Mouse (Mus musculus) heart, embryonic 14.5 days (tissue): ENCODE measurements around the gene Med29. TPM values are rescaled to one million over a fixed set of nuclear protein-coding genes. Genes with fewer than 3 reads are reported as not detected.
A peak's percentile ranks its signal among the peaks of the same experiment; 100 is the strongest.

Source experiments
- ATAC-seq: fragments of 200-750 bp; cut with Nextera tagmentation; 2 replicates; pipeline ENCODE4 v1.8.0; 2017; ENCODE audit warnings: low read depth, moderate TSS enrichment; ENCODE audit not compliant: insufficient number of reproducible peaks, insufficient read depth, low FRiP score
- H3K27ac ChIP-seq, 2 experiments: fragments of 200-500 bp in 1 of 2; fragments of 300-500 bp in 1 of 2; sonication (generic) in 1 of 2; replicated peaks in 1 of 2; 2 replicates each; pipeline ENCODE4 v1.5.1; 2012 to 2014; ENCODE audit warnings: low read depth in 2 of 2, low read length in 2 of 2, control low read depth in 1 of 2, mild to moderate bottlenecking in 1 of 2, mixed read lengths in 1 of 2; ENCODE audit not compliant: control insufficient read depth in 1 of 2, insufficient read depth in 1 of 2
- H3K27me3 ChIP-seq: fragments of 300-500 bp; sonication (generic); 2 replicates; pipeline ENCODE4 v1.6.1; 2014; ENCODE audit warnings: mild to moderate bottlenecking, low read length, control low read depth; ENCODE audit not compliant: control insufficient read depth, insufficient read depth
- H3K36me3 ChIP-seq: fragments of 300-500 bp; sonication (generic); 2 replicates; pipeline ENCODE4 v1.6.1; 2014; ENCODE audit warnings: mild to moderate bottlenecking, control low read depth, low read length, mixed read lengths; ENCODE audit not compliant: control insufficient read depth, insufficient read depth
- H3K4me1 ChIP-seq, 2 experiments: fragments of 200-500 bp in 1 of 2; fragments of 300-500 bp in 1 of 2; sonication (generic) in 1 of 2; 2 replicates each; pipeline ENCODE4 v1.6.1; 2012 to 2014; ENCODE audit warnings: low read length in 2 of 2, control low read depth in 1 of 2, mixed read lengths in 1 of 2; ENCODE audit not compliant: control insufficient read depth in 2 of 2, insufficient read depth in 2 of 2
- H3K4me2 ChIP-seq: fragments of 300-500 bp; sonication (generic); 2 replicates; pipeline ENCODE4 v1.6.1; 2014; ENCODE audit warnings: mild to moderate bottlenecking, low read length
- H3K4me3 ChIP-seq, 2 experiments: fragments of 200-500 bp in 1 of 2; fragments of 300-500 bp in 1 of 2; sonication (generic) in 1 of 2; 2 replicates each; pipeline ENCODE4 v1.5.1; 2012 to 2014; ENCODE audit warnings: low read length in 2 of 2, mild to moderate bottlenecking in 2 of 2, control low read depth in 1 of 2, low read depth in 1 of 2, moderate library complexity in 1 of 2; ENCODE audit not compliant: control insufficient read depth in 1 of 2, insufficient read depth in 1 of 2
- H3K9ac ChIP-seq: fragments of 300-500 bp; sonication (generic); 2 replicates; pipeline ENCODE4 v1.6.1; 2014; ENCODE audit warnings: mild to moderate bottlenecking, low read length
- H3K9me3 ChIP-seq: fragments of 300-500 bp; sonication (generic); 2 replicates; pipeline ENCODE4 v1.6.1; 2016; ENCODE audit warnings: low read length, control low read depth; ENCODE audit not compliant: control insufficient read depth
- WGBS: fragments of 180-500 bp; shearing (Covaris S2); extraction: QIAGEN DNeasy Blood & Tissue Kit; methylation state at CpG from one replicate; pipeline ENCODE4 v1.1.7; 2014; 5-methylcytosine and 5-hydroxymethylcytosine counted together
- polyA plus RNA-seq: library from polyadenylated mRNA; unstranded; fragments of >200 nt; fragmentation: Nextera tagmentation; extraction: Ambion mirVana; gene quantifications from 2 replicates; pipeline ENCODE4 v1.2.1, GENCODE M21; 2014

Gene Med29
- polyA plus RNA-seq, 1 experiment from 2014 or later, result 57.7 TPM

DNA sequence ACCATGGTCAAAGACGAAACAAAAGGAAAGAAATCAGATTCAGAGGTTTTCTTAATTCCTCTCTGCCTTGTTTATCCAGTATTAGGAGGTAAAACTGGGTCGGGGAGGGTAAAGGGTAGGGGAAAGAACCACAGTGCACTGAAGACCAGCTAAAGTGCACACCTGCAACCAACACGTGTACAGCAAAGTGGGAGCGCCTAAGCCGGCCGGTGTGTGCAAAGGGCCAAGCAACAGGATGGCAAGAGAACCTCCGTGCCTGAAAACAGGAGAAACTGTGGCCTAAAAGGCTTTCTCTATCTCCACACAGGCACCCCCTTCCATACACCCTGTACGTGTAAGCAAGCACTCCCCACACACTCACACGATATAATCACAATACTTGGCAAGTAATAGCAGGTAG is 7.3 kb downstream of the Med29 start:
- Histone ChIP-seq H3K4me3 (no peak overlapping the region), H3K9me3 (no peaks in the 10 kb centered on the region), H3K27ac (no peak overlapping the region), H3K4me1 (peaks cover 32 to 35% of the 10 kb centered on the region in 2 experiments), H3K4me2 (no peak overlapping the region), H3K27me3 (no peaks in the 10 kb centered on the region), H3K9ac (no peak overlapping the region), H3K36me3 (peaks cover 42% of the 10 kb centered on the region)
- WGBS, result 87% methylated on average over 9 of the region's 9 CpGs
- ATAC-seq, result no peak

DNA sequence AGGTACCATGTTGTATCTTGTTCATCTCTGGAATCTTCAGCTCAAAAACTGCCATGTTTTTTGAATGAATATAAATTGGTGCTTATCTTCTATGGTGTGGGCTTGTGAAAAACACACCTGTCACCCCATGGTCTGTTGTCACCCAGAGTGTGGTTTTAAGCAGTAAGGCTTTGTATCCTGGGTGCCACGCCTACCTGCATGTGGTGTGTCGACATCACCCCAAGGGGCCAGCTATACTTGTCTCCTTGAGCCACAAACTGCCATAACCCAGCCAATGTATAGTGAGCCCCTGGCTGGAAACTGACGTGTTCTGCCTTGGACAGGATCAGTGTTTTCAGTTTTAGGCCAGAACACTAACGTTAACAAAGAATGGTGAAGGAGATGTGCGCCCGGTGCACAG is 8.3 kb downstream of the Med29 start:
- Histone ChIP-seq H3K27ac (no peak overlapping the region), H3K4me3 (no peak overlapping the region), H3K4me1 (peaks cover 36 to 44% of the 10 kb centered on the region in 2 experiments), H3K9ac (no peak overlapping the region), H3K4me2 (no peak overlapping the region), H3K36me3 (peaks cover 32% of the 10 kb centered on the region), H3K9me3 (no peaks in the 10 kb centered on the region), H3K27me3 (no peaks in the 10 kb centered on the region)
- ATAC-seq, result no peak
- 87% methylated on average over 6 of the region's 6 CpGs for WGBS

DNA sequence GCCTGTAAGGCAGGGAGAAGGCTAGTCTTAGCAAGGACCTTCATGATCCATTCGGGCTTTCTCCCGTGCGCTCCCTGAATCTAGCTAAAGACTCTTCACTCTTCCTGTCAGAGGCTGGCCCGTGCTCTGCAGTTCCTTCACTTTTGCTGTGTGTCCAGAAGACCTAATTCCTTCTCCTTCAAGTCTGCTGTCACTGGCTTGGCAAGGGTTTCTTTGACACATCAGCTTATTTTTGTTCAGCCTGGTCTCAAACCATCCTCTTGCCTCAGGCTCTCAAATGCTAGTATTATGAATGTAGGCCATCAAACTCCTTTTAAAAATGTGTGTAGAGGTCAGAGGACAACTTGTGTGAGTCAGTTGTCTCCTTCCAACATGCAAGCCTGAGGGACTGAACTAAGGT is 8.9 kb downstream of the Med29 start:
- peak overlapping the region; percentile 97 to 100 for H3K27ac ChIP-seq
- peaks cover 36 to 44% of the 10 kb centered on the region in 2 experiments for H3K4me1 ChIP-seq
- no peaks in the 10 kb centered on the region for H3K9me3 ChIP-seq
- peaks cover 26% of the 10 kb centered on the region for H3K36me3 ChIP-seq
- H3K4me3 ChIP-seq, result no peak overlapping the region
- H3K4me2 ChIP-seq, result no peak overlapping the region
- no peak overlapping the region for H3K9ac ChIP-seq
- ATAC-seq, result no peak
- WGBS, result 59% methylated on average over 4 of the region's 4 CpGs
- no peaks in the 10 kb centered on the region for H3K27me3 ChIP-seq

DNA sequence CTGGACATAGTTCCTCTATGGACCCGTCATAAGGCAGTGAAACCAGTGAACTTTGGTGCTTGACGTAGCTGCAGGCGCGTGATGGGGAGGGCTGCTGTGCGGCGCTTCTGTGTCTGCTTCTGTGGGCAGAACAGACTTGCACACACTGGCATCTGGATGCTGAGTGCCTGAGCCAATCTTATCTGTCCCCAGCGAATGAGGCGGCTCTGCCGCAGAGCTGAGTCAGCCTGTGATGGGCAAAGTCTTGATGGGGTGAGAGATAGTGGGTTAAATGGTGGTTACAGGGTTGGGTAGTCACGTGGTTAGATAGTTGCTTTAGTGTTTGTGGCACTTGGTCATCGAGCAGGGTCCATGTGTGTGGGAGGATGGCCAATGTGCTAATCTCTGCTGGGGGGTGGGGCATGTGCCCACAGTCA is 9.5 kb downstream of the Med29 start:
- Histone ChIP-seq H3K4me2 (peak overlapping the region; percentile 76), H3K27ac (peak overlapping the region; percentile 97 to 100), H3K9me3 (no peaks in the 10 kb centered on the region), H3K4me1 (peaks cover 37 to 48% of the 10 kb centered on the region in 2 experiments), H3K4me3 (peak overlapping the region in 1 of 2 experiments; percentile 41; a peak in 2 of 4 replicates), H3K9ac (peak overlapping the region; percentile 82), H3K36me3 (peaks cover 20% of the 10 kb centered on the region), H3K27me3 (no peaks in the 10 kb centered on the region)
- ATAC-seq, result peak; percentile 9; the same call in 1 of the 2 replicates
- 9% methylated on average over 11 of the region's 11 CpGs for WGBS

DNA sequence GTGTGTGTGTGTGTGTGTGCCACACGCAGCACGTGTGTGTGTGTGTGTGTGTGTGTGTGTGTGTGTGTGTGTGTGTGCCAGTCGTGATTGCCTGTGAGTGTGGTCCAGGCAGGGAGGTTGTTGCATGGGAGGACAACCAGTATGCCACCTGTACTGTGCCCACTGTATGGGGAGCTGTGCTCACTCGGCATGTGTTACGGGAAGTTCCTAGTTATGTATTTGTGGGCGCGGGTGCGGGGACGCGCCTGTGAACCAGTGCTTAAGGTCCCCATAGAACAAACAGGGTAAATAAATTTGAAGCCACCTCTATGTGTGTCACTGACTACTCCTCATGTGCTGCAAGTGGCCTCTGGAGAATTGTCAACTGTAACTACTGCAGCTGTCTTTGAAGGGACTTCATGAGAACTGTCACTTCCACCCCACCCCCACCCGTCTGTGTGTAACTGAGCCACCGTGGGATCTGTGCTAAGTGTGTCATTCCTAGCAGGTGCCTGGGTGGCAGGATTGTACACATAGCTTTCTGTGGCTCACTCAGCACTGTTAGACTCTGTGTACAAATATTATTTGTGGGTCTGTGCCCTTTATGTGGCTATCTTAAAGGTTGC is 10.1 kb downstream of the Med29 start:
- no peak for ATAC-seq
- Histone ChIP-seq H3K27me3 (no peaks in the 10 kb centered on the region), H3K9me3 (no peaks in the 10 kb centered on the region), H3K9ac (peak overlapping the region; percentile 82), H3K4me2 (peak overlapping the region; percentile 76), H3K4me3 (peak overlapping the region; percentile 40 to 41), H3K4me1 (peaks cover 42 to 54% of the 10 kb centered on the region in 2 experiments), H3K27ac (peak overlapping the region; percentile 97 to 100), H3K36me3 (peaks cover 20% of the 10 kb centered on the region)
- 42% methylated on average over 10 of the region's 12 CpGs for WGBS

DNA sequence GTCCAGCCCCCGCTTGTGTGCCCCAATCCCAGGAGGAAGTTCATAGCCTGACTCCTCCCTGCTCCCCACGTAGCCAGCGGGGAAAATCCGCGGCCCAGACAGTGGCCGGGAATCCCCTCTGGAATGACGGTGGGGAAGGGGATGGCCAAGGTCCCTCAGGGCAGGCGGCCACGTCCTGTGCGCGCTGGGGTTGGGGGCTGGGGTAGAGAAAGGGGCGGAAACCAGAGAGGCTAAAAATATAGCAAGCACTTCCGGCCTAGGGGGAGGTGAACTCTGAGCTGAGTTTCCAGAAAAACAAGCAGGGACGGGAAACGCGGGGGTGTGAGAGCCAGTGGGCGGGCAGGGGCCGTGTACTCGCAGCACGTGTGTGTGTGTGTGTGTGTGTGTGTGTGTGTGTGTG is 10.6 kb downstream of the Med29 start:
- Histone ChIP-seq H3K9me3 (no peaks in the 10 kb centered on the region), H3K27me3 (no peaks in the 10 kb centered on the region), H3K4me2 (peak overlapping the region; percentile 76), H3K36me3 (peaks cover 21% of the 10 kb centered on the region), H3K9ac (peak overlapping the region; percentile 82), H3K27ac (peak overlapping the region; percentile 97 to 100), H3K4me3 (peak overlapping the region; percentile 40 to 41), H3K4me1 (peaks cover 47 to 59% of the 10 kb centered on the region in 2 experiments)
- ATAC-seq, result peak; percentile 77
- under 1% methylated on average over 20 of the region's 20 CpGs for WGBS

DNA sequence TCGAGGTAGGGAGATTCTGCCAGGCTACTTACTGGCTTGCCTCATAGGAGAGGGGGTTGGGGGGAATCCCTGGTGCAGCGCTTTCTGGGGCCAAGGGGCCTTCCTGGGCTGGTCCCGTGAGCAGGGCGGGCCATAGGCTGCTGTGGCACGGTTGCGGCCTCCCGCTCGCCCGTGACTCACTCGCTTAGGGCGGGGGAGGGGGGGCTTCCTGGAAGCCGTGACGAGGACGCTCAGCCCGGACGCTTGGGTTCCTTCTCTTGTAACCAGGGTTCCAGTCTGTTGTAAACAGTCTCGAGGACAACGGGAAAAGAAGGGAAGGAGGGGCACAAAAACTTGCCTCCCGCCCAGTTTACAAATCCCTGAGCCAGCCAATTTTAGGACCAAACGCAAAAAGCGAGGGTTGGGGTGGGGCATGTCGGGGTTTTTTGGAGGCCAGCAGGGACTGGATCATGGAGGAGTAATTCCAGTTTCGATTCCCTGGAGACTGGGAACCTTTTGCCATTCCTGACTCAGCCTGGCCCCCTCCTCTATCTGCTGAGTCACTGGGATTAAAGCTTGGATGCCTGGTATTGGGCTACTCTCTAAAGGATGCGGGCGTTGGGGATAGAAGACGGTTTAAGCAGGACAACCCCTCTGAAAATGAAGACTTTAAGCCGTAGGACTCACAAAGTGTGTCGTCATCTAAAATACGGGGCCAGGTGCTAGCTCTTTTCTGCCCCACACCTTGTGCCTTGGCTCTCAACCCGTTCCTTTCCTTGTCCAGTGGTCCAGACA is 11.3 kb downstream of the Med29 start:
- WGBS, result 3% methylated on average over 30 of the region's 30 CpGs
- Histone ChIP-seq H3K27me3 (no peaks in the 10 kb centered on the region), H3K9me3 (no peaks in the 10 kb centered on the region), H3K4me3 (peak overlapping the region; percentile 32 to 41), H3K36me3 (peaks cover 19% of the 10 kb centered on the region), H3K27ac (peak overlapping the region; percentile 97 to 100), H3K9ac (peak overlapping the region; percentile 82), H3K4me1 (peaks cover 51 to 61% of the 10 kb centered on the region in 2 experiments), H3K4me2 (peak overlapping the region; percentile 76)
- peak; percentile 17; the same call in 1 of the 2 replicates for ATAC-seq
